Mouse (Mus musculus) embryonic facial prominence, embryonic 11.5 days (tissue): ENCODE measurements around the gene Atp1a4. TPM values are rescaled to one million over a fixed set of nuclear protein-coding genes. Genes with fewer than 3 reads are reported as not detected.

Source experiments
- ATAC-seq: fragments of 200-750 bp; cut with Nextera tagmentation; replicated peaks from 2 replicates; pipeline ENCODE4 v1.8.0; 2017; ENCODE audit warnings: low read depth; ENCODE audit not compliant: insufficient number of reproducible peaks, low FRiP score, low TSS enrichment
- DNase-seq: peaks from one replicate; pipeline ENCODE4 v3.0.0-alpha.2; 2015; ENCODE audit warnings: low spot score
- H3K27ac ChIP-seq: fragments of 300-500 bp; sonication (generic); replicated peaks from 2 replicates; pipeline ENCODE4 v1.5.1; 2014; ENCODE audit warnings: mild to moderate bottlenecking, low read depth, low read length, control low read depth
- H3K27me3 ChIP-seq: fragments of 300-500 bp; sonication (generic); 2 replicates; pipeline ENCODE4 v1.6.1; 2014; ENCODE audit warnings: mild to moderate bottlenecking, low read length, moderate library complexity, mixed read lengths; ENCODE audit not compliant: control insufficient read depth, insufficient read depth
- H3K36me3 ChIP-seq: fragments of 300-500 bp; sonication (generic); replicated peaks from 2 replicates; pipeline ENCODE4 v1.6.1; 2014; ENCODE audit warnings: low read depth, mild to moderate bottlenecking, low read length, moderate library complexity, mixed read lengths; ENCODE audit not compliant: control insufficient read depth, insufficient read depth
- H3K4me1 ChIP-seq: fragments of 300-500 bp; sonication (generic); 2 replicates; pipeline ENCODE4 v1.6.1; 2014; ENCODE audit warnings: low read length, mixed read lengths; ENCODE audit not compliant: control insufficient read depth, insufficient read depth
- H3K4me2 ChIP-seq: fragments of 300-500 bp; sonication (generic); 2 replicates; pipeline ENCODE4 v1.6.1; 2014; ENCODE audit warnings: low read depth, mild to moderate bottlenecking, control low read depth, low read length, moderate library complexity
- H3K4me3 ChIP-seq: fragments of 300-500 bp; sonication (generic); 2 replicates; pipeline ENCODE4 v1.5.1; 2014; ENCODE audit warnings: low read depth, low read length, control low read depth
- H3K9ac ChIP-seq: fragments of 300-500 bp; sonication (generic); replicated peaks from 2 replicates; pipeline ENCODE4 v1.6.1; 2014; ENCODE audit warnings: mild to moderate bottlenecking, control low read depth, low read length
- H3K9me3 ChIP-seq: fragments of 300-500 bp; sonication (generic); replicated peaks from 2 replicates; pipeline ENCODE4 v1.6.1; 2016; ENCODE audit warnings: mild to moderate bottlenecking, low read length, inconsistent platforms, mixed read lengths; ENCODE audit not compliant: control insufficient read depth
- WGBS: fragments of 180-500 bp; shearing (Covaris S2); extraction: QIAGEN DNeasy Blood & Tissue Kit; methylation state at CpG from one replicate; pipeline ENCODE4 v1.1.7; 2014; 5-methylcytosine and 5-hydroxymethylcytosine counted together
- polyA plus RNA-seq: library from polyadenylated mRNA; unstranded; fragments of >200 nt; fragmentation: Nextera tagmentation; extraction: Ambion mirVana; gene quantifications from 2 replicates; pipeline ENCODE4 v1.2.1, GENCODE M21; 2014

Atp1a4 gene
- polyA plus RNA-seq, 1 experiment from 2014 or later, result not detected

GRCm38 (mm10) chr1:172302311-172302710 is 44.1 kb upstream of the Atp1a4 start:
- Histone ChIP-seq H3K9ac (no peak overlapping the region), H3K27ac (no peak overlapping the region), H3K36me3 (no peaks in the 10 kb centered on the region), H3K27me3 (no peaks in the 10 kb centered on the region), H3K9me3 (no peaks in the 10 kb centered on the region), H3K4me3 (no peak overlapping the region), H3K4me2 (no peak overlapping the region), H3K4me1 (0 out of 2 replicates have a peak, but pooled peaks cover 4% of the 10 kb centered on the region)
- DNase-seq, result no peak
- 42% methylated on average over 3 of the region's 3 CpGs for WGBS
- no peak for ATAC-seq

- Histone ChIP-seq H3K4me2 (no peak overlapping the region), H3K9me3 (no peaks in the 10 kb centered on the region), H3K9ac (no peak overlapping the region), H3K36me3 (no peaks in the 10 kb centered on the region), H3K27ac (no peak overlapping the region), H3K4me3 (no peak overlapping the region), H3K27me3 (no peaks in the 10 kb centered on the region), H3K4me1 (0 out of 2 replicates have a peak, but pooled peaks cover 4% of the 10 kb centered on the region)
- DNase-seq (no peak), ATAC-seq (peak; percentile 40)
- 42% methylated on average over 12 of the region's 12 CpGs for WGBS
These were observed 43.0 kb upstream of the Atp1a4 start for GRCm38 (mm10) chr1:172301180-172301579.

GRCm38 (mm10) chr1:172300247-172300646 is 42.0 kb upstream of the Atp1a4 start:
- H3K4me3 ChIP-seq, result no peak overlapping the region
- no peak overlapping the region for H3K4me2 ChIP-seq
- H3K36me3 ChIP-seq, result no peaks in the 10 kb centered on the region
- no peaks in the 10 kb centered on the region for H3K27me3 ChIP-seq
- no peaks in the 10 kb centered on the region for H3K9me3 ChIP-seq
- 63% methylated on average over 5 of the region's 5 CpGs for WGBS
- no peak overlapping the region for H3K9ac ChIP-seq
- no peak overlapping the region for H3K27ac ChIP-seq
- no peak for DNase-seq
- no peak for ATAC-seq
- H3K4me1 ChIP-seq, result peaks cover 6% of the 10 kb centered on the region; the same call in 1 of the 2 replicates

- Histone ChIP-seq H3K4me1 (peaks cover 6% of the 10 kb centered on the region; the same call in 1 of the 2 replicates), H3K4me2 (no peak overlapping the region), H3K9ac (no peak overlapping the region), H3K27ac (no peak overlapping the region), H3K36me3 (no peaks in the 10 kb centered on the region), H3K27me3 (no peaks in the 10 kb centered on the region), H3K4me3 (no peak overlapping the region), H3K9me3 (no peaks in the 10 kb centered on the region)
- WGBS, result 58% methylated on average over 7 of the region's 7 CpGs
- ATAC-seq, result no peak
- DNase-seq, result no peak
These were observed 41.3 kb upstream of the Atp1a4 start for GRCm38 (mm10) chr1:172299528-172299927.

GRCm38 (mm10) chr1:172297611-172298537 is 39.7 kb upstream of the Atp1a4 start, which contains the start of gene Atp1a2:
TSS of gene Atp1a2 (minus strand) at chr1:172298064.
- Histone ChIP-seq H3K4me1 (peaks cover 6% of the 10 kb centered on the region; the same call in 1 of the 2 replicates), H3K9ac (peak within 1 kb of the TSS; percentile 23), H3K9me3 (no peaks in the 10 kb centered on the region), H3K4me3 (0 out of 2 replicates have a peak within 1 kb of the TSS, but pooled peaks have one; percentile 2), H3K36me3 (no peaks in the 10 kb centered on the region), H3K27ac (no peak within 1 kb of the TSS), H3K4me2 (peak within 1 kb of the TSS; percentile 32), H3K27me3 (no peaks in the 10 kb centered on the region)
- peak; percentile 70 for DNase-seq
- ATAC-seq, result 0 out of 2 replicates have a peak, but pooled peaks have one; percentile 20
- WGBS, result 8% methylated on average over 16 of the region's 16 CpGs

GRCm38 (mm10) chr1:172296816-172297510 is 38.7 kb upstream of the Atp1a4 start:
- ATAC-seq, result no peak
- Histone ChIP-seq H3K27ac (no peak overlapping the region), H3K27me3 (no peaks in the 10 kb centered on the region), H3K36me3 (no peaks in the 10 kb centered on the region), H3K4me2 (no peak overlapping the region; the same call in 1 of the 2 replicates), H3K9me3 (no peaks in the 10 kb centered on the region), H3K4me3 (no peak overlapping the region), H3K9ac (peak overlapping the region; percentile 23; the same call in 1 of the 2 replicates), H3K4me1 (peaks cover 6% of the 10 kb centered on the region; the same call in 1 of the 2 replicates)
- 81% methylated on average over 6 of the region's 6 CpGs for WGBS
- no peak for DNase-seq

- H3K27me3 ChIP-seq, result no peaks in the 10 kb centered on the region
These were observed 37.6 kb upstream of the Atp1a4 start for GRCm38 (mm10) chr1:172295751-172296197.

More at GRCm38 (mm10) chr1:172295751-172296197, 37.6 kb upstream of the Atp1a4 start:
- peaks cover 6% of the 10 kb centered on the region; the same call in 1 of the 2 replicates for H3K4me1 ChIP-seq
- WGBS, result 54% methylated on average over 4 of the region's 4 CpGs
- no peak for DNase-seq
- peak overlapping the region; percentile 33; the same call in 1 of the 2 replicates for H3K9ac ChIP-seq
- no peaks in the 10 kb centered on the region for H3K36me3 ChIP-seq
- H3K4me2 ChIP-seq, result no peak overlapping the region
- H3K9me3 ChIP-seq, result no peaks in the 10 kb centered on the region
- ATAC-seq, result no peak
- H3K4me3 ChIP-seq, result no peak overlapping the region
- H3K27ac ChIP-seq, result no peak overlapping the region
